Mouse (Mus musculus) spleen, adult 18-20 months (tissue): ENCODE data around the gene Pds5b.
"Not testable (repeated sequence)": the region's sequence is repeated elsewhere in the genome, so short reads cannot be mapped to it uniquely, and the experiment has no call there.

Source experiments
- DNase-seq, 2 experiments: peaks; one replicate each; pipeline ENCODE4 v3.0.0; 2022; ENCODE audit warnings: mixed read lengths in 2 of 2

Pds5b gene

DNA sequence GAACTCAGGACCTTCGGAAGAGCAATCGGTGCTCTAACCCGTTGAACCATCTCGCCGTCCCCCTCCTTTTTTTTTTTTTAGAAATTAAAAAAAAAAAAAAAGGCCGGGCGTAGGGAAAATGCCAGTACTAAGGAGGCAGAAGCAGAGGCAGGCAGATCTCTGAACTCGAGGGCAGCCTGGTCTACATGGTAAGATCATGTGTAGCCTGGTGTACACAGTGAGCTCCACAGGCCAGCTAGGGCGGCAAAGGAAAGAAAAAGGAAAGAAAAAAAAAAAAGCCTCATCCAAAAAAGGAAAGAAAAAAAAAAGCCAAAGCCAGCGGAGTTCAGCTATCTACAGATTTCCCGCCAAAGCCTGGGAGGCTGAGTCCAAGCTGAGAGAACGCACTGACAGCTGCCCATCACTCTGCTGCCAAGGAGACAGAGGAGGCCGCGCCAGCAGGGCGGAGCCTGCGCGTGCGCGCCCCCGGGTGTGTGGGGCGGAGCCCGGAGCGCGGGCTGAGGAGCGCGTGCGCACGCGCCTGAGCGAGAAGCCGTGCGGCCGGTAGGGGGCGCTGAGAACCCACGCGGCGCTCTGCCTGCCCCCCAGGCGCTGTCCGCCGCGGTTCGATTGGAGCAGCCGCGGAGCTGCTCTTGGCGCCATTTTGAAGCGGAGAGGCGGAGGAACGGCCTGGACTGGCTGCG is at the start of gene Pds5b:
TSS of gene Pds5b (plus strand) at position 587 of the 683 bp plus-strand sequence.
- peak; percentile 90 to 94 for DNase-seq

DNA sequence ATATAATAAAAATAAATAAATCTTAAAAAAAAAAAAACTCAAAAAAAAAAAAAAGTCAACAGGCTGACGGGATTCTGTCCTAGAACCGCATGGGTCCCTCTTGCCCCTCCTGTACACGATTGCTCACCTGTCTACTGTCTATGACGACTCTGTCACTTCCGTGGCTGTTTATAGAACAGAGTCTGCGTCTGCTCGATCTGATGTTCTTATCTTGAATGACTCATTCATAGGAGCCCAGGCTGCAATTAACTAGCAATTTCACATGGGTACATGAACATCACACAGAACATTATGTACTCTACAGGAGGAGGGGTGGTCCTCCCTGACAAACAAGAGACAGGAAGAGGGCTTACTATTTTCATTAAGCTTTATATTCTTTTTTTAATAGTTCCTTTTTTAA is 48.0 kb upstream of the Pds5b start:
- DNase-seq = no peak

DNA sequence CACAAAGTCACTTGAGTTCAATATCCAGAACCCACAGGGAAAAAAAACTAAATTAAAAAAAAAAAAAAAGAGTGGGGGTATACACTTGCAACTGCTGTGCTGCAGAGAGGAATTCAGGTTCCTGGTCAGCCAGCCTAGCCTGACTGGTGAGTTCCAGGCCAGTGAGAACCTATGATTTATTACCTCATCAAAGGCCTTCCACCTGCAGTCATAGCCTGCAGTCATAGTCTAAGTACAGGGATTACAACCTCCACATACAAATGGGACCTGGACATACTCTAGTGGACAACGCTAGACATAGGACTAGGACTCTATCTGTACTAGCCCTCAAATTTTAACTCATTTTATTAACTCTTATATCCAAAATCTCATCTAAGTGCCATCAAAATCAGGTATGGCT is 44.3 kb upstream of the Pds5b start:
- no peak for DNase-seq

DNA sequence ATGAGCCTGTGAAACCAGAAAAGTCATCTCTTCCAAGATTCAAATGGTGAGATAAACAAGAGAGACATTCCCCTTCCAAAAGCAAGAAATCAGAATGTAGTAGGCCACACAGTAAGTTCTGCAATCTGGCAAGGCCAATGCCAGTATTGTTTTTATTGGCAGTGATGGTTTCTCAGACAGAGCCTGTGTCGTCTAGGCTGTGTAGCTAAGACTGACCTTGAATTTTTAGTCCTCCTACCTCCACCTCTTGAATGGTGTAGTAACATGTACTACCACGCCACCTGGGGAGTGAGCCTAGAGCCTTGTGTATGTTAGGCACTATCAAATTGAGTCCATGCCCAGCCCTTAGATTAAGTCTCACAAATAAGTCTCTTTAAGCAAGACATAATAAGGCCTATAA is 43.8 kb upstream of the Pds5b start:
- no peak for DNase-seq

DNA sequence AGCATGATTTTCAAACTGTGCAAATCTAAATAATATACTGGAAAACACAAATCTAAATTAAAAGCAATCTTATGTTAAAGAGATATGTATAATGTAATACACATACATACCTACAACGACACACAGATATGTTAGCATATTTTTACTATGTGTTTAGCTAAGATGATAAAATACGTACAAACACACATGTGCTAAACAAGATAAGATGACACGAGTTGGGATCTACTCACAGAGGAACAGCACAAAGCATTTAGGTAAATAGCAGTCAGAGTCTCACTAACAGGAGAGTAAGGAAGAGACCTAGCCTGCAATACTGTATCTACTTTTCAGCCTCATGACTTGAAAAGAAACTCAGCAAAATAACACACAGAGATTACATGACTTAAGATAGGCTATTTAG is 32.1 kb upstream of the Pds5b start:
- DNase-seq = no peak

DNA sequence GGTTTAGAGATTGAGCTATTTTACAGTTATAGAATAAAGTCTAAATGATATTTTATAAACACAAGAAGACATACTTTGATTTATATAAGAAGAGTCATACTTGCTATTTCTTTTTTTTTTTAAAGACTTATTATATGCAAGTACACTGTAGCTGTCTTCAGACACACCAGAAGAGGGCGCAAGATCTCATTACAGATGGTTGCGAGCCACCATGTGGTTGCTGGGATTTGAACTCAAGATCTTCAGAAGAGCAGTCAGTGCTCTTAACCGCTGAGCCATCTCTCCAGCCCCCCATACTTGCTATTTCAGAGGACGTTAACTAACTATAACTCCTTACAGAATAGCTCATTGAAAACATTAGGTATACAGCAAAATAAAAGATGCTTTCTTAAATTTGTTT is 30.1 kb upstream of the Pds5b start:
- not testable (repeated sequence) for DNase-seq

DNA sequence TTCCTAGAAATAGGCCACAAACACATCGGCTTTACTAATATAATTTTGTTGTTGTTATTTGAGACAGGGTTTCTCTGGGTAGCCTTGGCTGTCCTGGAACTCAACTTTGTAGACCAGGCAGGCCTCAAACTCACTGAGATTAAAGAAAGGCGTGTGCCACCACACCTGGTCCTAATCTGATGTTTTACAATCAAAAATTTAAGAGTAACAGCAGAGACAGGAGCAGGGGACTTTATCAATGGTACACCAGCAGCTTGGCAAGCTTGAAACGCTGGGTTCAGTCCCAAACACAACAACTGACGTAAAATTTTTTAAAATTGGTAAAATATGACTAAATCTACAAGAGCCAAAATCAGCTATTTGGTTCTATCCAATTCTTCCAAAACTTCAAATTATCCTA is 28.6 kb upstream of the Pds5b start:
- DNase-seq = no peak

DNA sequence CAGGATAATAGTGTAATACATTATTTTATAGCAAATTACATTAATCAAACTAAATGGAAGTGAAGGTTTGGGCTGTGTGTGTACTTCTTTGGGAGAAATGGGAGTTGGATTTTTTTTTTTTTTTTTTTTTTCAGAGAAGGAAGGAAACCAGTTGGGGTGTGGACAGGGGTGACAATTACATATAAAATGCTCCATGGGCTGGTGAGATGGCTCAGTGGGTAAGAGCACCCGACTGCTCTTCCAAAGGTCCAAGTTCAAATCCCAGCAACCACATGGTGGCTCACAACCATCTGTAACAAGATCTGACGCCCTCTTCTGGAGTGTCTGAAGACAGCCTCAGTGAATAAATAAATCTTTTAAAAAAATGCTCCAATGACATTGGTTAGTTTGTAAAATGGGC is 21.0 kb upstream of the Pds5b start:
- no peak for DNase-seq

DNA sequence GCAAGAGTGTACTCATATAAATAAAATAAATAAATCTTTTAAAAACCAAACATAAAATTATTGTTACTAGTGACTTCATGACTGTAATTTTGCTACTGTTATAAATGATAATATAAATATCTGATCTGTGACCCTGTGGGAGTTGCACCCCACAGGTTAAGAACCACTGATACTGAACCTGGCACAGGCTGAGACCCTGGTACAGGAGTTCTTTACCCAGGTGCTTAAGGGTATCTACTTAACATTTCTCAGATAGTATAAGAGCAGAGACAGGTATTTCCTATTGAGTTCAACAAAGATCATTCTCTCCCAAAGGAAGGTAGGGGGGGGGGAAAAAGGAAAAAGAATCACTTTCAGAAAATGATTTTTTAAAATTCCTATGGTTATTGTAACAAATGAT is 19.0 kb upstream of the Pds5b start:
- no peak for DNase-seq

DNA sequence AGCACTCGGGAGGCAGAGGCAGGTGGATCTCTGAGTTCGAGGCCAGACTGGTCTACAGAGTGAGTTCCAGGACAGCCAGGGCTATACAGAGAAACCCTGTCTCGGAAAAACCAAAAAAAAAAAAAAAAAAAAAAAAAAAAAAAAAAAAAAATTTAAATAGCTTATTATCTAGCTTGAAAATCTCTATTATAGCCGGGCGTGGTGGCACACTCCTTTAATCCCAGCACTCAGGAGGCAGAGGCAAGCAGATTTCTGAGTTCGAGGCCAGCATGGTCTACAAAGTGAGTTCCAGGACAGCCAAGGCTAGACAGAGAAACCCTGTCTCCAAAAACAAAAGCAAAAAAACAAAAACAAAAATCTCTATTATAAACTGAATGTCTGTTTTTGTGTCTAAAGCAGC is 14.1 kb upstream of the Pds5b start:
- not testable (repeated sequence) for DNase-seq

DNA sequence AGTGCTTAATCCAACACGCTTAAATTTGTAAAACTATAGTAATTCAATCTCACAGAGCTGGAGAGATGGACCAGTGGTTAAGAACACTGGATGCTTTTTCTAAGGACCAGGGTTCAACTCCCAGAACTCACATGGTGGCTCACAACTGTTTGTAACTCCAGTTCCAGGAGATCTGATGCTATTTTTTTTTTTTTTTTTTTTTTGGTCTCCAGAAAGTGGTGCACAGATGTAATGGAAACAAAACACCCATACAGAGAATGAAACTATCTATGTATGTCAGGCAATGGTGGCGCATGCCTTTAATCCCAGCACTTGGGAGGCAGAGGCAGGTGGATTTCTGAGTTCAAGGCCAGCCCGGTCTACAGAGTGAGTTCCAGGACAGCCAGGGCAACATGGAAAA is 13.2 kb upstream of the Pds5b start:
- DNase-seq = not testable (repeated sequence)

DNA sequence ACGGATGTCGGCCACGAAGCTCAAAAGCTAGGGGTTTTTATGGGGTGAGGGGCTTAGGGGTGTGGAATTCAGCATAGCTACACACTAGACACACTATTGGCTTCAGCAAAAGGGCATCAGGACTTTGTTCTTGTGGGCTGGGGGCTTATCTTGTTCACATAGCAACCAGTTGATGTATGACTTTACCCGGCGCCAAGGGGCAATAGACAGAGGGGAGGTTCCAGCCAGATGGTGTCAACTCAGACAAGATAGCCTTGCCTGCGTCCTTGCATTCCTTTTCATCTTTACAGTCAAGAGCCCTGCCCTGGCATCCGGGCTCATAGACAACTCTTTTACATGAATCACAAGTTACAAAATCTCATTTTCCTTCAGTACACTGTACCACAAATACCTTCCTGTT is 9.6 kb upstream of the Pds5b start:
- not testable (repeated sequence) for DNase-seq

DNA sequence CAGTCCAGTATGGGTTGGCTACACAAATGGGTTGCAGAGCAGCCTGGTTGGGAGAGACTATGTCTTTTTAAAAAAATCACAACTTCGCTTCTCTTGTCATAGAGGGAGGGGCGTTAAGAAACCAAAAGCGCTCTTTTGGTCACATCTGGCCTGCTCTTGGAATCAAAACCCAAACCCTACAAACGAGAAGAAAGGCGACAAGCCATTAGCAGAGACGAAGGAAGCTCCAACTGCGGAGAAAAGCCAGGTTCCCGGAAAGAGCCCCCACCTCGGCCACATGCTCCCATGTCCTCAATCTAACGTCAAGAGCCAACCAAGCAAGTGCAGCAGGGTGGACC is 8.8 kb upstream of the Pds5b start:
- no peak for DNase-seq

DNA sequence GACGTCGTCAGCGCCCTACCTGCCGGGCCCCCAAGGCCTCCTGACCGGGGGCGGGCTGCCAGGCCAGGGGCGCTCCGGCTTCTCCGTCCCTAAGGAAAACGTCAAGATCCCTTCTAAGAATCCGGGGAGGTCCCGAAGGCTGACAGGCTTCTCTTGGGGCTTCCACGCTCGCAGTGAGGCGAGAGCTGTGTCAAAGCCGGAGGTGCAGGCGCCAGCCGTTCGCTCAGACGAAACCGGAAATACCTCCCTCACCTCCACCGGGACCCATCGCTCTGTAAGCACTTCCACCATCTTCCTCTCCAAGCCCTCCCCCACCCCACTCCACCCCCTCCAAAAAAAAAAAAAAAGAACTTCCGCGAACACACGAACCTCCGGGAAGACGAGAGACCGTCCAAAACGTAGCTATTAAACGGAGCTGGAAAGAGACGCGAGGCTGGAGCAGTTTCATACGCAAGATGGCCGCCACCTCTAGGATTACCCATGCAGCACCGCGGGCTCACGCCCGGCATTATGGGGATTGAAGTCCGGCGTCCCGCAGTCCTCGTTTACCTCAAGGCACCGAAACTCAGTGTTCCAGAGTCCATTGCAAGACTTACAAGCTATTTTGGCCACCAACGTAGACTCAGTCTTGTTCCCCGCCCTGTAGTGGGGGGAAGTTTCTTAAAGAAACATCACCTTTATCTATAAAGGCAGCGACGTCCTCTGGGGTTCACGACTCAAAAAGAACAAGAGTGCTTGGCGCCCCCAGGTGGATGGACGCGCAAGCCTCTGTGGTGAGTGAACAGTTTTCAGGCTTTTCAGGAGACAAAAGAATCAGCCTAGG is 8.2 kb upstream of the Pds5b start:
- DNase-seq = peak; percentile 87 to 92

DNA sequence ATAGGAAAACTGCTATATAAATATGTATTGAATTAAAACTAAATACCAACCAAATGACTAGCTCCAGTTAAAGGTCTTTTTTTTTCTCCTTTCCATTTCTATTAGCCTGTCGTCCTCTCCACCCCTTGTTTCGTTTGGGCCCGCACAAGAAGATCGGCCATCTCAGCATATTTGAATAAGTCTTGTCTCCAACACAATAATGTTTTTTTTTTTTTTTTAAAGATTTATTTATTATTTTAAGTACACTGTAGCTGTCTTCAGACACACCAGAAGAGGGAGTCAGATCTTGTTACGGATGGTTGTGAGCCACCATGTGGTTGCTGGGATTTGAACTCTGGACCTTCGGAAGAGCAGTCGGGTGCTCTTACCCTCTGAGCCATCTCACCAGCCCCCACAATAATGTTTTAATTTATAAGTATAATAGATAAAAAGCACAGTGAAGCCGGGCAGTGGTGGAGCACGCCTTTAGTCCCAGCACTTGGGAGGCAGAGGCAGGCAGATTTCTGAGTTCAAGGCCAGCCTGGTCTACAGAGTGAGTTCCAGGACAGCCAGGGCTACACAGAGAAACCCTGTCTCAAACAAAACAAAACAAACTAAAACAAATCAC is 7.3 kb upstream of the Pds5b start, which contains the start of gene N4bp2l2:
TSS of gene N4bp2l2 (minus strand) at position 51 of the 607 bp plus-strand sequence.
- not testable (repeated sequence) for DNase-seq

DNA sequence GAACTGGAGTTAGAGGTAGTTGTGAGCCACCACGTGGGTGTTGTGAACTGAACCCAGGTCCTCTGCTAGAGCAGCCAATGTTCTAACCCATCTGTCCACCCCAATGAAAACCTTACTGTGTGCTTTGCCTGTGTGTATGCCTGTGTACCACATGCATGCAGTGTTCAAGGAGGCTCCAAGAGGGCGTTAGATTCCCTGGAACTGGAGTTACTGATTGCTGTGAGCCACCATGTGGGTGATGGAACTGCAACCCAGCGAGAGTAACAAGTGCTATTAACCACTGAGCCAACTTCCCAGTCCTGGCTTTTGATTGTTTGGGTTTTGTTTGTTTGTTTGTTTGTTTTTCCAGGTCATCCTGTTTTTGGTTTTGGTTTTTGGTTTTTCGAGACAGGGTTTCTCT is 4.8 kb upstream of the Pds5b start:
- no peak for DNase-seq

DNA sequence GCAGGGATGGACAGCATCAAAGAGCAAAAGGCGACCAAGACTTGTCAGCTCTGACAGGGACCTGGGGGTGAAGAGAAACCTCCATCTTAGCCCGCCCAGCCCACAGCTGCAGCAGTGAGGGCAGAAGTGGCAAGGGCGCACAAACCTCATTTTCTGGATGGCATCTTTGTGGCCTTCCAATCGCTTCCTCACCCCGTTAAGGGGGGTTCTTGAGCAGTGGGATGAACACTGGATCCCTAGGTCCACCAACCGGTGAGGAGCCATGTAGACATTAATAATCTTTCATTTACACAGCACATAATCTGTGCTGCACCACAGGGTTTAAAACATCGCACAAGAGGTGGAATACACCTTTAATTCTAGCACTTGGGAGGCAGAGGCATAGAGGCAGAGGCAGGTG is 1.2 kb upstream of the Pds5b start:
- DNase-seq = no peak

DNA sequence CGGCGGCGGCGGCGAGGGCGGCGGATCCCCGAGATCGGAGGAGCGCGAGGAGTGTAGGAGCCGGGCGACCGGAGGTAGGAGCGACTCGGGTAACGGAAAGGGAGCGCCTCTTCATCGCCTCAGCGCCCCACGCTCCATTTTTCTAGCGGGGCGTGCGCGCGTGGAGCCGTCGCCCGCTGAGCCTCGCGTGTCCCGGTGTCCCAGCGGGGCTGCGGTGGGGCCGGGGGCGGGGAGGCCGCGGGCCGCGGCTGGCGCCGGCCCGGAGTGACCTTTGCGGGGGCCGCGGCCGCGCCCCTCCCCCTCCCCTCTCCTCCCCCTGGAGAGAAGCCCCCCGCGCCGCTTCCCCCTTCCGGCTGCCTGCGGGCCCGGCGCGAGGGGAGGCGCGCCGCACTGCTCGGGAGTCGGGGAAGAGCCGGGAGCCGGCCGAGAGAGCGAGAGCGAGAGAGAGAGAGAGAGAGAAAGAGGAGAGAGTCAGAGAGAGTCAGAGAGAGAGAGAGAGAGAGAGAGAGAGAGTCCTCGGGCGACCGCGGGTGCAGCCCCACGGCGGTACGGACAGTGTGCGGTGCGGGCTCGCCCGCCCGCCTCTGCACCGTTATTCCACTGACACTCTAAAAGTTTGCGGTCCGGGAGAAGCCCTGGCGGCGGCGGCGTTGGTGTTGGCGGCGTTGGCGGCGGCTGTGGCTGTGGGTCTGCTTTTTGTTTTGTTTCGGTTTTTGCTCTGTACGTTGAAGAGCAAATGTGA is 512 bp downstream of the Pds5b start:
- peak; percentile 26 to 30 for DNase-seq

DNA sequence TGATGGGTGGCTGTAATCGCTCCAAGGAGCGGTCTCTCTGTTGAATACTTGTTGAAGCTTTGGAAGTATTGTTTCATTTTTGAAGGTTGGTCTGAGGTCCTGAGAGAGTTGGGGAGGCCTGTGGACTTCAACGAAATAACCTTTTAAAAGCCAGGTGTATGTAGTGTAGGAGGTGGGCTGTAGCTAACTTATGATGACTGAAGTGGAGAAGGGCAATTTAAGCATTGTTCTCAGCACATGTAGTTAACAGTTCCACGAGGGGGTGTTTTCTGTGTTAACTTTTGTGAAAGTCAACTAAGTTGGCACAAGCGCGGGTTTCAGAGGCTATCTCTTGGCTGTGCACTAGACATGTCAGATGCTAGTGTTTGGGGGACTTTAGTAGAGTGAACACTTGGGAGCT is 1.3 kb downstream of the Pds5b start:
- no peak for DNase-seq

DNA sequence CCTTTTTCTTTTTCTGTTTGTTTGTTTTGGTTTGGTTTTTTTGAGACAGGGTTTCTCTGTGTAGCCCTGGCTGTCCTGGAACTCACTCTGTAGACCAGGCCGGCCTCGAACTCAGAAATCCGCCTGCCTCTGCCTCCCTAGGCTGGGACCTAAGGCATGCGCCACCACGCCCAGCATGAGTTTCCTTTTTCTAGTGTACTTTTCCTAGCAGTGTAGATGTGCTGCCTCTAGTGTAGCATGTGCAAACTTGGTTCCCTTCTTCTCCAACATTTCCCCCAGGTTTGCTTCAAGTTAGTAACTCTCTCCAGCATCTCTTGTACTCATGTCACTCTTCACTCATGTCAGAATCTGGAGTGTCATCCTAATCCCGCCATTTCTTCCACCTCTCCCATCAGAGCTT is 9.3 kb downstream of the Pds5b start:
- not testable (repeated sequence) for DNase-seq

DNA sequence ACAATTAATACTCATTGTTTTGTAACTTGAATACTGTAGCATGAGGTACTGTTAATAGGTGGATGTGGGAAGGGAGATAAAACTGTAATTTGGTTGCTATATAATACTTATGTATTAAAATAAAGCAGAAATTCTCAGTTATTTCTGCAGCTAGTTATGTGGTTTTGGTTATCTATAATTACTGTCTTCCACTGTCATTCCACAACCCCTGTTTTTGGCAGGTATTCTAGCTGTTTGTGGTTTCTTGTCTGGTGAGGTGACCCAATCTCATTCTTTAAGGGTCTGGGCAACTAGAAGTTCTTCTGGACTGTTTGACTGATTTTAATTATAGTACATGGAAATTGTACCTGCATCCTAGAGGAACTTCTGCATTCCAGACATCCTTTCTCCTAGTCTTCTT is 17.1 kb downstream of the Pds5b start:
- DNase-seq = no peak

DNA sequence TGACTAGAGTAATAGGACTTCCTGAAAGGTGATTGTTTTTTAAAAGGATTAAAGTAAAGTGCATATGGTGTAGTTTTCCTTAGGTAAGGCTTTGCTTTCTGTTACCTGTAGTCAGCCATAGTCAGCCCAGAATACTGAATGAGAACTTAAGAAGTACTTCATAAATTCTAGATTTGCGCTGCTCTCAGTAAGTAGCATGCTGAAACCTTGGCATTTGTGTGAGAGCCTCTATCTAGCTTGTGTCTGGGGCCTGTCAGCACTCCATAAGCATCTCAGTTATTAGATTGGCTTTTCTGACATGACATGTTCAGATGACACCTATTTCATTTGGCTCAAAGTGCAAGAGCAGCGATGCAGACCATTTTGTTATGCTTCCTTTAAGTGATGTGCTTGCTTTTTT is 19.7 kb downstream of the Pds5b start:
- DNase-seq = no peak

DNA sequence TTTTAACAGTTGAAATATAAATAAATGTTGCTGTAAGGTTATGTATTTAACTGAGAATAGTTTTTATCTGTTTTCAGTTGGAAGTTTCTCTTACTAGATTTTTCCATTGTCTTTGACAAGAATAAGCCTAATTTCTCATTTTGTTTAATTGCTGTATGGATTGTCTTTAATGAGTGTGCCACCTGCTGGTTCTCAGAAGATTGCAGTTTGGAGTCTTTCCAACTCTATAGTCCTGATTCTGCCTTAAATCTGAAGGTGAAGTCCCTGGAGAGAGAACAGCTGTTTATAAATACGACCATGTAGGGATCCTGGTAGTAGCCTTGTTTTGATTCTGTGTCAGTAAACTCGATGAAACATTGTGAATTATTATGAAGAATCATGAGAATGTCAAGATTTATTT is 29.2 kb downstream of the Pds5b start:
- peak in 1 of 2 experiments; percentile 53 for DNase-seq
